Mouse (Mus musculus) adrenal gland, adult 8-10 months (tissue): ENCODE results near the gene Ap5z1. TPM values are rescaled to one million over a fixed set of nuclear protein-coding genes. Genes with fewer than 3 reads are reported as not detected.

Source experiments
- DNase-seq: peaks from one replicate; pipeline ENCODE4 v3.0.0; 2022
- total RNA-seq, 4 experiments: library from RNA; stranded (reverse); gene quantifications; 2 replicates each; pipeline ENCODE4 v1.2.4; 2022

The Ap5z1 gene
- total RNA-seq, 4 experiments from 2014 or later = 18.4 to 36.8 (median 26.5) TPM

DNA sequence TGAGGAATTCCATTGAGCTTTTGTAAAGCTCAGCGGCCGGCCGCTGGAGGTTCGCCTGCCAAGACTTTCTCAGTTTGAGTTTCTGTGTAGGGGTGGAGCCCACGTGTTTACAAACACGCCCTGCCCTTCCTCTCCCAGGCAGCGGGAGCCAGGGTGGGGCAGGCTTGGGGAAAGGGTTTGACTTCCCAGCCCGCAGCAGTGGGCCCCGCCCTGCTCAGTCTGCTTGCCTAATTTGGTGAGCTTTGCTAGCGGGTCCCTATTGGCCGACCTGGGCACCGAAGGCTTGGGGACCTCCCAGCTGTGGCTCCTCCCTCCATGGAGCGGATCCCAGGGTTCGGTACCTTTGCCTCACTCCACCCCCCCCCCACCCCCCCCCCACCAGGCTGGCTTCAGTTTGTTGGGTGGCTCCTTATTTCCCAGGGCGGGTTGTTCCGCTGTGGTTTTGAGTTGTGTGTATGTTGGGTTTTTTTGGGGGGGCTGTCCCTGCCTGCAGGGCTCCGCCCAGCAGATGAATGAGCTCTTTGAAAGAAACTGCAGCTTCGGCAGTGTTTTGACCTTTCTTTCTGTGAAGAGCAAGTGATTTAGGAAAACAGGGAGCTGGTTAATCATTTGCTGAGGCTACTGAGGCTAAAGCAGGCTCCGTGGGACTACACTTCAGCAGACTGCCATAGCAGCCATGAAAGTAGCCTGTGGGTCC is 23.1 kb upstream of the Ap5z1 start:
- DNase-seq = peak; percentile 96

DNA sequence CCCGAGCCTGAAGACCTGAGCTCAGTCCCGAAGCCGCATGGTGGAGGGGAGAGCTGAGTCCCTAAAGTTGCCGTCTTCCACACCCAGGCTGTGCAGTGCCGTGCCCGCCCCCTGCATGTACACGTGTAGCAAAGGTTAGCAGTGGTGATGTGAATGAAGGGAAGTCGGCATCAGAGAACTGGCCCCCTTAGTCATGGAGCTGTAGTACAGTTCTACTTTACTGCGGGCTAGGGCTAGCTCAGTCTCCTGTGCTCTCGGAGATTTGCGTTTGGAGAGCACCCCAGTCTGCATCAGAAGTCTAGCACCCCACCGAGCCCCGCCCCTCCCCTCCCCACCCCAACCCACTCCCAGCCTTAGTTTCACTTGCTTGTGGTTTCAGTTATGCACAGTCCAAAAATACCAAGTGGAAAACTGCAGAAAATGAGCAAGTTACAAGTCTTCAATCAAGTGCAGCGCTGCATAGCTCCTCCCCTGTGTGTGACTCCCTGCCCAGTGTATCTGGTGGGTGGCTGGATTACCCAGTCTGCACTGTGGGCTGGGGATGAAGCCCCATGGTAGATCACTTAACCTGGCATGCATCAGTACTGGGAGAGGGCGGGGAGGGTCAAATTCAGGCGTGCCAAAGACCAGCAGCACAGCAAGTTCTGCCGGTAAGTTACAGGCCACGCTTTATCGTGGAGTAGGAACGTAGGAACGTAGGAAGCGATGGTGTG is 22.3 kb upstream of the Ap5z1 start:
- DNase-seq = no peak

DNA sequence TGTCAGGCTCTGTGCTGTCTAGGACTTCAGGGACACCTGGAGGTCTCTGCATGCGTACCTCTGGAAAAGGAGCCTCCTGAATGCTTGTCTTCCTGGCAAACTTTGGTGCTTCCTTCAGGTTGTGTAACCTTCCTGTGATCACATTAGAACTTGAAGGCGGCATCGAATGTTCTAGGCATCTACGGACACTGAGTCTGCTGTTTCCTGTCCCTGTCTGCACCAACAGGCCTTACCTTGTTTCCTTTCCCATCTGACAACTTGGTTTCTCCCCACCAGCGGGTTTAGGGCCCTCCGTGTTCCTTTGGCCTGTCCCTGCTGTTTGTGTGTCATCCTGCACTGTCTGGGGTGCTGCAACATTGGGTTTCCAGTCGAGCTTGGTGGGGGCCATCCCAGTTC is 21.7 kb upstream of the Ap5z1 start:
- DNase-seq = no peak

DNA sequence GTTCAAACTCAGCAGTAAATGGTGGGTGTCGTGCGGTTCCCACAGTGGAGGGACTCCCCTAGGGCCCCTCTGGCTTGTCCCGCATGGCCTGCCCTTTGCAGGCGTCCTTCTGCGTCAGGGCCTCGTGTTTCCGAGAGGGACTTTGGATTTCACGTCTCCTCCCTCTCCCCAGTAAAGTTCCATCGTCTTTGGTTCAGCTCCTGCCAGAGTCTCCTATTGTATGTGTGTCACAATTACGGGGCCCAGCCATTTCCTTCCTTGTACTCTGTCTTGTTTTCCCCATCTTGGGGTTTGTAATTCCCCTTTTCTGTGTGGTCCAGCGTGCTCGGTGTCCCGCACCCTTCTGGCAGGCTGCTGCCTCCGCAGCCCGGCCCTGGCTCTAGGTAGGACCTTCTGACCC is 20.2 kb upstream of the Ap5z1 start:
- no peak for DNase-seq

- DNase-seq = no peak
These were observed 19.8 kb upstream of the Ap5z1 start for GRCm38 (mm10) chr5:142443994-142444393.

DNA sequence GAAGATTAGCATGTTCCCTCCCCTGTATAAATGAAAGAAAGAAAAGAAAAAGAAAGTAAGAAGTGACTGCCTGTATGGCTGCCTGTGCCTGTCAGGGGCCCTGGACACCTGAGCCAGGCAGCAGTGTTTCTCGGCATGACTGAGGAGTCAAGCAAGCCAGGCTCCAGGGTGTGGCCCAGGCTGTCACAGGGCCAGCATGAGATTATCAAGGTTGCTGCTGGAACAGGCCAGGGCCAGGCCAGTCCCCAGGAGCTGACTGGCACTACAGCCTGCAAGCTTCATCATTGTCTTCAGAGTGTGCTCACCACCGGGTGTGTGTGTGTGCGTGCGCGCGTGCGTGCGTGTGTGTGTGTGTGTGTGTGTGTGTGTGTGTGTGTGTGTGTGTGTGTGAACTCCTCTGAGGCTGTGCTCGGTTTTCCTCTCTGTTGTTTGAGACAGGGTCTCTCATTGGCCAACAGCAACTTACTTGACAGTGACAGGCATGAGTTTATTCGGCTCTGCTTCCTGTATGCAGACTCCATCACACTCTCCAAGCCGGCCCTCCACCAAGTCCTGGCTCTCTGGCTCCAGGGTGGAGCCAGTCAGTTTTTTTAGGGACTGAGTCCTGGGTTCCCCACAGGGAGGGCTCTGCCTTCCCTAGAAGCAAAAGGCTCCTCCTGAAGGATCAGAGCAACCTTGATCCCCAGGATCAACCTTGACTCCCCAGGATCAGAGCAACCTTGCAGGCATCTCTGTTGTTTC is 18.8 kb upstream of the Ap5z1 start:
- peak; percentile 78 for DNase-seq

- no peak for DNase-seq
These were observed 18.0 kb upstream of the Ap5z1 start for GRCm38 (mm10) chr5:142445709-142446108.

GRCm38 (mm10) chr5:142448076-142448475 is 15.7 kb upstream of the Ap5z1 start:
- DNase-seq = peak; percentile 72

GRCm38 (mm10) chr5:142448623-142449022 is 15.1 kb upstream of the Ap5z1 start:
- DNase-seq = no peak

DNA sequence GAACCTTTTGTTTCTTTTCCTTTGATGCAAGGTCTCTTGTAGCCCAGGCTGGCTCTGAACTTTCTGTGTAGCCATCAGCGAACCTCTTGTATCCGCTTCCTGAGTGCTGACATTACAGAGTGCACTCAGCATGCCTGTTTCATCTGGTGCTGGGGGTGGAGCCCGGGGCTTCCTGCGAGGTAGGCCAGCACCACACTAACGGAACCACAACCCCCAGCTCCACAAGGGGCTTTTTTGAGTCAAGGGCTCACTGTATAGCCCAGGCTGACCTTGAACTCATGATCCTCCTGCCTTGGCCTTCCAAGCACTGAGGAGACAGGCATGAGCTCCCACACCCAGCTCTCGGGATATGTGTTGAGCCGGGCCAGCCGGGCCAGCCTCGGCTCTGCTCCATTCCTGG is 12.9 kb upstream of the Ap5z1 start:
- no peak for DNase-seq

DNA sequence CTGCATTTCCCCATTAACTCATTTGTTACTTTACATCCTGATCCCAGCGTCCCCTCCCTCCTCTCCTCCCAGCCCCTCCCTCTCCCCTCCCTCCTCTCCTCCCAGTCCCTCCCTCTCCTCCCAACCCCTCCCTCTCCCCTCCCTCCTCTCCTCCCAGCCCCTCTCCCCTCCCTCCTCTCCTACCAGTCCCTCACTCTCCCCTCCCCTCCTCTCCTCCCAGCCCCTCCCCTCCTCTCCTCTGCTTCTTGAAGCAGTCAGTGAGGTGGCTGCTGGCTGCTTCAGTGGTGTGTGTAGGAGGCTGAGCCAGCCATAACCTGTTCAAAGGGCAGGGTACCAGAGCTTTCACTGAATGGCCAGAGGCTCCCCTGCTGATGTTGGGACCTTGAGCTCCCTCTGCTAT is 12.0 kb upstream of the Ap5z1 start:
- DNase-seq = no peak

DNA sequence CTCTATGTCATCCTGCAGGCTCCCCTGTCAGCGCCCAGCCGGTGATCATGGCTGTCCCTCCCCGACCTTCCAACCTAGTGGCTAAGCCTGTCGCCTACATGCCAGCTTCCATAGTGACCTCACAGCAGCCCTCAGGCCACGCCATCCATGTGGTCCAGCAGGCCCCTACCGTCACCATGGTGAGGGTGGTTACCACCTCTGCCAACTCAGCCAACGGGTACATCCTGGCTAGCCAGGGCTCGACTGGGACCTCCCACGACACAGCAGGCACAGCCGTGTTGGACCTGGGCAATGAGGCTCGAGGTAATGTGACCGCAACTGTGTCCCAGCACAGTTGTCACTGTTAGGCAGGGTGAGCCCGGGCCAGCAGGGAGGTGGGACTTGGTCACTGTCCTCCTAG is 10.0 kb upstream of the Ap5z1 start:
- no peak for DNase-seq

- DNase-seq = no peak
These were observed 7.4 kb upstream of the Ap5z1 start for GRCm38 (mm10) chr5:142456318-142456717.

DNA sequence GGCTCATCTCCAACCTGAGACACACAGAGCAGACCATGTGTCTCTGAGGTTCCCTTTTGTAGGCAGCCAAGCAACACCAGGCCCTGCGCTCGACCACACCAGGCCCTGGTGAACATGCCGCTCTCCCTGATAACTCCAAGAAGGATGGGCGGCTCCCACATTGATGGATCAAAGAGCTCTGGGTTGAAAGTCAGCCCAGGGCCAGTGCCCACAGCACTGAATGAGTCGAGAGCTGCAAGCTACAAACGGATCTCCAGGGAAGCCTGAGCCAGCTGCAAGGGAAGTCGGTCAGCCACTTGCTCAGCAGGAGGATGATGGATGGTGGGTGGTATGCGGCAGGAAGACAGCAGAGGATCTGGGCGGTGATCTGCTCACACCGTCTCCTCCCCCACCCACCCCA is 6.4 kb upstream of the Ap5z1 start:
- DNase-seq = no peak

DNA sequence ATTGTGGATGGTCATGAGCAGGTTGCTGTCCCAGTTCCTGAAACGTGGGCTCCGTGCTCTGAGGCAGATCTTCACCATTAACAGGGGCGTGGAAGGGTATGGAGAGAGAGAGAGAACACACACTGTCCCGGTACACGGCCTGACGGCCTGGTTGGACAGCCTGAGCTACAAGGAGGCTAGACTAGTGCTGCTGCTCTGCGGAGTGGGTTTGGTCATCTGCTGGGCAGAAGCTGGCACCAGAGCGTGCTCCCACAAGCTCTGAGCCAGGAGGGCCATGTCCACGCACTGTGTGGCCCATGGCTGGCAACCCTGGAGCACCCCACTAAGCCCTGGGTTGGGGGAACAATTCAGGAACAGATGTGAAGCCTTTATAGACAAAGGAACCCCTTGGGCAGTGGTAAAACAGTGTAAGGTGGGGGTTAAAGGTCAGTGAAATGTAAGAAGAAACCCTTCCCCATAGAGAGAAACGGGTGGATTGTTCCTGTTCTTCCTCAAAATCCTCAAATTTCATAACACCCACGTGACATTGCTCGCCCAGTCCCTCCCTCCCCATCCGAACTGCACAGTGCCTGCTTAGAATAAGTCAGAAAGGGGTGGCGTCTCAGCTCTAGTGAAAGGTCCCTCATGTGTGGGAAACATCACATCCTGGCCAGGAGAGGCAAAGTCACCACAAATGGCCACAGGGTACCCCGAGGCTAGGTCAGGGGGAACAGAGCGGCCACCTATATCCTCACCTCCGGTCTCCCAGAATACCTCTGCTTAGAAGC is 4.8 kb upstream of the Ap5z1 start:
- no peak for DNase-seq

DNA sequence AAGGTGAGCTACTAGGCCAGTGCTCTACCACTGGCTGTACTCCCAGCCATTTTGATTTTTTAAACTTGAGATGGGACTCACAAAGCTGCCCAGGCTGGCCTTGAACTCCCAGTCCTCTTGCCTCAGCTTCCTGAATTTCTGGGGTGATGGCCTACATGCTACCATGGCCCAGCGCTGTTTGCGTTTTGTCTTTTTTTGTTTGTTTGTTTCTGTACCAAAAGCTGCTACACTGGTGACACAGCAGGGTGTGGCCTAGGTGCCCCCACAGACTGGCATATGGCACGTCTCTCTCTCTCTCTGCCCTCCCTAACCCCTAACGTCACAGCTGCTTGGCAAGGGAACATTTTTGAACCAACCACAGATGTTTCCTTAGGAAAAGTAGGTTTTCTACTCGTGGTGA is 3.9 kb upstream of the Ap5z1 start:
- no peak for DNase-seq

DNA sequence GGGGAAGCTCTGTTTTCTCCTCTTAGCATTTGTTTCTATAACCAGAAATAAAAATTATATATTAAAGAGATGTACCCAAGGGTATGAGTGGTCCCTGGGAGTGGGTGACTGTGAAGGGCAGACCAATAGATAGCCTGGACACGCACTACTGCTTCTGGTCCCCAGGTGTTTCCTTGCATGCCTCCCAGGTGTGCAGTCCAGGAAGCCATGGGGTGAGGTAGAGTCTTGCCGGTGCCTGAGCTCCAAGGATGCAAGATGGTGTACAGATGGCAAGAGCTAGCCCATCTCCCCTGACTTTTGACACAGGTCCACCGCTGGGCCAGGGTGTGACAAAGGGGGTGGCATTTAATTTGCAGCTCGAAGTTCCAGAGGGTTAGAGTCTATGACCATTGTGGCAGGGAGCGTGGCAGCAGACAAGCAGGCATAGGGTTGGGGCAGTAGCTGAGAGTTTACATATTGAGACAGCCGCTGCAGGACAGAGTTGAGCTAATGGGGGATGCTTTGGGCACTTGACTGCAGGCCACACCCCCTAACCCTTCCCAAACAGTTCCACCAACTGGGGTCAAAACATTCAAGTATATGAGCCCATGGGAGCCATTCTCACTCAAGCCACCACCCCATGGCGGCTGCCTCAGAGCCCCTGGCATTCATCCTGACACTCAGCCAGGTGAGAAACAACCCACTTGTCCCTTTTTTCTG is 1.7 kb upstream of the Ap5z1 start:
- DNase-seq = no peak

GRCm38 (mm10) chr5:142462641-142462948 is 1.1 kb upstream of the Ap5z1 start:
- no peak for DNase-seq

DNA sequence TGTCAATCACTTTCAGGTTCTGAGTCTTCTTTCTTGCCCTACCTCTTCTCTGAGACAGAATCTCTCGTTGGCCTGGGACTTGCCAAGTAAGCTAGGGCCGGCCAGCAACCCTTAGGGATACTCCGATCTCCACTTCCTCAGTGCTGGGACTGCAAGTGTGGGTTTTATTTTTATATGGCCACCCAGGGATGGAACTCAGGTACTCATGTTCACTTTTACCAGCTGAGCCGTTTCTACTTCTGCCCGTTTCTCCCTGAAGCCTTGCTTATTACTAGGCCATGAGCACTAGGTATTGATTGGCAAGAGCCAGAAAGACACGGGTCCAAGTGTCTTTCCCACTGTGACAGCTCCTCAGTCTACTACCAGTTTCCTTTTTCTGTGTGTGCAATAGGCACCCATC is 733 bp upstream of the Ap5z1 start:
- DNase-seq = no peak

GRCm38 (mm10) chr5:142468375-142468774 is 4.6 kb downstream of the Ap5z1 start:
- DNase-seq = no peak

- no peak for DNase-seq
These were observed 6.1 kb downstream of the Ap5z1 start for GRCm38 (mm10) chr5:142469796-142470195.

DNA sequence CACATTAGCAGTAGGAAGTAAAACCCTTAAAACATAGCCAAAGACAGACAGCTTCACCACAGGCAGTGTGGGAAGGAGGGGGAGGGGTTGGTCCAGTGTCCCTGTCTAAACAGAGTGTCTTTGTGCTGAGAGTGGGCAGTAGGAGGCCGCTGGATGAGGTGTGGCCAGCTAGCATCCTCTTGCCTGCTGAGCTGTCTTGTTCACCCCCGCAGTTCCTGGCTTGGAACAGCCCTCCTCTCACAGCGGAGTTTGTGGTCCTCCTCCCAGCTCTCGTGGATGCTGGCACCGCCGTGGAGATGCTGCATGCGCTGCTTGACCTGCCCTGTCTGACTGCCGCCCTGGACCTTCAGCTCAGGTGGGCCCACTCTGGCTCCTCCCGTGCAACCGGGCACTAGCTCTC is 10.0 kb downstream of the Ap5z1 start:
- no peak for DNase-seq
